Mouse (Mus musculus) megakaryocyte, embryonic 14.5 days (primary cell): ENCODE data around the gene A530016L24Rik.

ENCODE experiments used
- FLI1 ChIP-seq: IDR thresholded peaks from 2 replicates; pipeline ENCODE4 v1.6.1; 2012; ENCODE audit warnings: low read length, inconsistent platforms, mixed read lengths
- GATA1 ChIP-seq: IDR thresholded peaks from 3 replicates; pipeline ENCODE4 v1.6.1; 2012; ENCODE audit warnings: mixed read lengths, low read length, inconsistent platforms, borderline replicate concordance

DNA sequence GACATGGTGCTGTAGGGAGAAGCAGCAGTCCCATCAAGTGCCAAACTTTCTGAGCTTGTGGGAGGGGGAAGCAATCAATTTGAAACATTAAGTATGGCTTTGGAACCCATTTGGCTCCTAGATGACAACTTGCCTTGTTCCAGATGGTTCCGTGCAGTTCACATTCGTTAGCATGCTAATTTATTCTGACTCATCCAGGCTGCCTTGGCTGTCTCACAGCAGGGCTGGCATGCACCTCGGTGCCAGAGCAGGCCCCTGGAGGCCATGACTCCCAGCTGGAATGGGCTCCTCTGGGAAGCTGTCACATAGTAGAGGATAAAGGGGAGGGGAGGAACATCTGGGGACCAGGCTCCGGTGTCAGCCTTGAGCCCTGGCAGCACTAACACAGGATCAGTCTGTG, 31.4 kb upstream of the A530016L24Rik start:
- TF ChIP-seq GATA1 = no peak
- TF ChIP-seq FLI1 = no peak
